Mouse (Mus musculus) T-helper 17 cell (primary cell): ENCODE measurements around the gene Olfr1390.
"Not testable (repeated sequence)": the region's sequence is repeated elsewhere in the genome, so short reads cannot be mapped to it uniquely, and the experiment has no call there.

Source experiments
- in situ Hi-C, 2 experiments: fragments of 300-600 bp; cut with MboI, MseI; formaldehyde crosslinking; loops; 1 replicate in 1 of 2; 2 replicates in 1 of 2; pipeline ENCODE4 v1.15.1; 2025; ENCODE audit warnings: high pct_unique_total_duplicates in 2 of 2

Gene Olfr1390

DNA sequence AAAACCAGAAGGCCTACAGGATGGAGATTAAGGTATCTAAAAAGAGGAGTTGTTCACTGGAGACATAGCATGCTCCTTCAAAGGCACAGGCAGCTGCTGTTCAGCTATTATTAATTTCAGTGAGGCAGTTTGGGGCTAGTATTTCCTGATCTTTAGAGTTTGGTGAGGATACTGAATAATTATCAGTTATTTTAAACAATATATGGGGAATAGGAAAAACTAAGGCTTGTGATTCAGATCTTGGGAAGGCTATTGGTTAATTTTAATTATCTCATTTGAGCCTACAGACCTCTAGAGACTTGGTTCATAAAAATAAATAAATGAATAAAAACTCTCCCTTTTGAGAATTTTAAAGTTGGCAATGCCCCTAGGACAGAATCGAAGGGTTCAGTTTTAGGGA lies at the start of gene Olfr1390:
Gene Olfr1390, plus strand, starts transcription at position 301 of the 400 bp plus-strand sequence.
- in situ Hi-C loops: no loop called here

DNA sequence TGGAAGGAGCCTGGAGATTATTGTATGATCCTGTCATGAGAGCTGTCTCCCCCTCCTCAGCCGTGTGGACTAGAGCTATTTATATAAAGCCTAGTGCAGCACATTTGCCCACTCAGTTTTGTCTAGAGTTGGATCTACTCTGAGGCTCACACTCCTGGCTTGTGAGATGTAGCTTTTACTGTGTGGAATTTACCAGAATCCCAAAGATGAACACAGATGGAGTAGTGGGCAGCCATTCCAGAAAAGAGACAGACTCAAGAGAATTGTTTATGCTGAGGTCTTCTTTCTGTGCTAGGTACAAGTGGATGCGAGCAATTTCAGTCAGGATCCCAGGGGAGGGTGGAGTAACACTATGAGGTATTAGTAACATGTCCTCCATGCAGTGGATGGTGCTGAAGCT lies 47.7 kb upstream of the Olfr1390 start:
- in situ Hi-C loops: loop anchor here in 1 of 2 experiments (25.0 kb wide), 1 partner anchor 1150 kb away; the partner anchor contains the start of gene Rufy1

DNA sequence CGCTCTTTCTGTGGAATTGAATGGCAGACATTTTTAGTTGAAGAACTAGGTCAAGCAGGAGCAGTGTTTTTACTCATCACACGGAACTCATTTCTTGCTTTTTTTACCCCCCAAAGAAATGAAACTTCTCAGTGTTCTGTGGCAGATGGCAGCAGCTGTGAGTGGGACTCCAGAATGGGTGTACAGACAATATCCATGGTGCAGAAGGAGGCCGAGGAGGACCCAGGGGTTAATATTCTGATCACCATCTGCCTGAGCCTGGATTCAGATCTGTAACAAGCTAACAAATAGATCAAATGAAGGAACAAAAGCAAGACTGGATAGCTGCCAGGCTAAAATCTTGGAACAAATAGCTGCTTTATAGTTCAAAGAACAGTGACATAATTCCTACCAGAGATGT lies 42.2 kb upstream of the Olfr1390 start:
- in situ Hi-C loops: loop anchor here in 1 of 2 experiments (25.0 kb wide), 1 partner anchor 1145 kb away; the partner anchor contains the start of gene Rufy1

DNA sequence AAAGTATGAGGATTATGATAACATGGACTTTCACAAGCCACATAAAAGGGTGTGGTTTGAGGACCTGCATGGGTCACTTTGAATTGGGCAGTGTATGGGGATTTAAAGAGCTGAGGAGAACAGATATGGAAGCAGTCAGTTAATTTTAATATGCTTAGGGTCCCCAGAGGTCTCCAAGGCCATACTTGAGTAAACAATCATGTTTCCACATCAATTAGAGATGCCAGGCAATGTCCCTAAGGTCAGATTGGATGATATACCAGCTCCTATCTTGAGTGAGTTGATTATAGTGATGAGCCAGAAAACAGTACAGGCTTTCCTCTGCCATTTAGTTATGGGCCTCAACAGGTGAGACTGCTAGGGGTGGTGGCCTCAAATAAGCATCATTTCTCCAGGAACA lies 30.5 kb upstream of the Olfr1390 start, which contains the start of gene Olfr10:
Gene Olfr10, plus strand, starts transcription at position 301 of the 400 bp plus-strand sequence.
- in situ Hi-C loops: no loop called here

DNA sequence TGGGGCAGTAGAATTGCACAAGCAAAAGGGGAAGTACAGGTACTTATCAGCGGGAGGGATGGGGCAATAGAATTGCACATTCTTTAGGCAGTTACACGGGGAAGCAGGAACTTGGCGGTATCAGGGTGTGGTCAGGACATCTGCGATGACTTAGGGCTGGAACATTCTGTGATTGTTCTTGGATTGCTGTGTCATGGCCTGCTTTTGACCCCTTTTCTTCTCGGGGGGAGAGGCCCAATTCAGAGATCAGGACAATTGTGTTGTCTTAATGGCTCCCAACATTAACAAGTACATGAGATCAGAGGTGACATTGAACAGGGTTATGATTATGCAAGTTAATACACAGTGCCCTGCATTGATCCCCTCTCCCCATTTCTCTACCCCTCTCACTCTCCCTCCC lies 26.4 kb upstream of the Olfr1390 start:
- in situ Hi-C loops: not testable (repeated sequence)

DNA sequence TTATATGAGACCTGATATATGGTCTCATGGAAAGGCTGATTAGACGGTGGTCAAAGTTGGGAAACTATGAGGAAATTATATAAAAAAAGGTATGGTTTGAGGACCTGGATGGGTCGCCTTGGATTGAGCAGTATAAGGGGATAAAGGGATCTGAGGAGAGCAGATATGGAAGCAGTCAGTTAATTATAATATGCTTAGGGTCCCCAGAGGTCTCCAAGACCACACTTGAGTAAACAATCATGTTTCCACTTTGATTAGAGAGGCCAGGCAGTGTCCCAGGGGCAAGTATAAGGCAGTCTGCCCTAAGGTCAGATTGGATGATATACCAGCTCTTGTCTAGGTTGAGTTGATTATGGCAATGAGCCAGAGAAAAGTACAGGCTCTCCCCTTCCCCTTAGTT lies 12.5 kb upstream of the Olfr1390 start, which contains the start of gene Olfr1391:
Gene Olfr1391, plus strand, starts transcription at position 301 of the 400 bp plus-strand sequence.
- in situ Hi-C loops: loop anchor here in 1 of 2 experiments (10.0 kb wide), 1 partner anchor 1632 kb away; the partner anchor contains the start of gene Prop1

DNA sequence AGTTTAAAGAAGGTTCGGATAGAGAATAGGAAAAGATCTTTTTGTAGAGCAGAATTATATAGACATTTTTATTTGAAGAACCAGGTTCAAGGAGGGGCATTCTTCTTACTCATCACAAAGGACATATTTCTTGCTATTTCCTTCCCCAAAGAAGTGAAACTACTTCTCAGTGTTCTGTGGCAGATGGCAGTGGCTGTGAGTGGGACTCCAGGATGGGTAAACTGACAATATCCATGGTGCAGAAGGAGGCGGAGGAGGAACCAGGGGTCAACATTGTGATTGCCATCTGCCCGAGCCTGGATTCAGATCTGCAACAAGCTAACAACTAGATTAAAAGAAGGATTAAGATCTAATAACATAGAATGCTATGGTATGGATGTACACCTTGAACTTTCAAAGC lies 8.3 kb upstream of the Olfr1390 start:
- in situ Hi-C loops: loop anchor here in 1 of 2 experiments (5.0 to 10.0 kb wide), 2 partner anchors 46 to 1628 kb away; partner anchors contain the start of gene Prop1

DNA sequence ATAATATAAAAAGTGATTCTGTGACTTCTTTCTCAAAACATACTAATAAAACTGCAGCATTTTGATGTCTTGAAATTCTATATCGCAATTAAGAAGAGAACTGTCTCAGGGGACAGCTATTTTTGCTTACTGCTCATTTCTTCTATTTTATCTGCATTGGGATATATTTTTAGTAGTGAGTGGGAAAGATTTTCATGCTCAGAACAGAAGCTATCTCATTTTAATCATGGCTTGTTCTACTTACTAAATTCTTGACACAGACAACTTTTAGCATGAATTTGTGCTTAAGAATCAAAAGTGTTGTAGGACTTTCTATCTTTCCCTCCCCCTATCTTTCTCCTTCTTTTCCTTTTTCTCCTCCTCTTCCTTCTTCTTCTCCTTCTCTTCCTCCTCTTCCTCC lies 5.3 kb upstream of the Olfr1390 start:
- in situ Hi-C loops: loop anchor here in 1 of 2 experiments (5.0 to 10.0 kb wide), 2 partner anchors 43 to 1625 kb away; partner anchors contain the start of gene Prop1

DNA sequence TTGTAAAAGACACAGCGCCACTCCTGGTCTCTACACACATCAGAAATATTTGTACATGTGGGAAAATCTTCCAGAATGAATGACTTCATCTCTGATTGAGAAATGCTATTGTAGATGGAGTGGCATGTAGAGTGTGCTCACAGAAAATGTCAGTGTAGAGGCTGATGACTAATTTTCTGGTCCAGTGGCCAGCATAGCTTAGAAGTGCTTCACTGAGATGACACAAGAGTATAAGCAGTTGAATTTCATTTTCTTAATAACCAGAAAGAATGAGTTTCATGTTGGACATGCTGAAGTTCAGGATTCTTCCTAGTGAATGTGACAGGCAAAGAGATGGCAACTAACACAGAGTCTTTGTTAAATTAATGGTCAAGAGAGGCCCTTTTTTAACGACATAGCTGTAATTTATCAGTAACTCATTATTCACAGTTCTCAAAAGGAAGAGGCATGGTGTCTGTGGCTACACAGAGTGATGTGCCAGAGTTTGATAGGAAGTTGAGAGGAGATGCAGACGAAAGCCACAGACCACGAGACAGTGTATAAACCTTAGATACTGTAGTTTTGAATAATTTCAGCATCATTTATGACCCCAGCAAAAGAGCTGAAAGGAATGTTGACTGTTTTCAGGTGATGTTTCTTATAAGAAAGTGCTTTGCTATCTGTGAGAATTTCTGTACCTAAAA lies 2.3 kb downstream of the Olfr1390 start:
- in situ Hi-C loops: no loop called here

DNA sequence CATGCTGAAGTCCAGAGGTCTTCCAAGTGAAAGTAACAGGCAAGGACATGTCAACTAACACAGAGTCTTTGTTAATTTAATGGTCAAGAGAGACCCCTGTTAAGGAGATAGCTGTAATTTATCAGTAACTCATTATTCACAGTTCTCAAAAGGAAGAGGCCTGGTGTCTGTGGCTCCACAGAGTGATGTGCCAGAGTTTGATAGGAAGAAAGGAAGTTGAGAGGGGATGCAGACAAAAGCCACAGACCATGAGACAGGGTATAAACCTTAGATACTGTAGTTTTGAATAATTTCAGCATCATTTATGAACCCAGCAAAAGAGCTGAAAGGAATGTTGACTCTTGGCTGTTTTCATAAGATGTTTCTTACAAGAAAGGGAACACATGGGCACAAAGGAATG lies 48.1 kb downstream of the Olfr1390 start:
- in situ Hi-C loops: no loop called here

DNA sequence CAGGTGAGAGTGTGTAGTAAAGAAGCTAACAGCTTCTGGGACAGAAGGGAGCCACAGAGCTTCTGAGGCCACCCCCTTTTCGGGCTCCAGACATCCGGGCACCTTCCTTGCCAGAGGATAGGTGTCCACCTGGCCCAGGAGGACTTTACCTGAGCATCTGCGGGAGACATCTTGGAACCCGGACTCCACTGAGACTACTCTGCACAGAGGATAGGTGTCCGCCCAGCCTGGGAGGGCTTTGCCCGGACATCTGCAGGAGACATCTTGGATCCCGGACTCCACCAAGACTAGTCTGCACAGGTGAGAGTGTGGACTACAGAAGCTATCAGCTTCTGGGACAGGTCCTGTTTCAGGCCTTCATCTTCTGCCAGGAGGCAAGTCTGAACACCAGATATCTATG lies 51.1 kb downstream of the Olfr1390 start:
- in situ Hi-C loops: not testable (repeated sequence)
